Mouse (Mus musculus): Measurements from ENCODE around the gene Cnnm2.

GRCm38 (mm10) chr19:46873924-46874323 lies 112.5 kb downstream of the Cnnm2 start:
- TF ChIP-seq CTCF (IDR thresholded peaks at IDR 0.05; ENCODE audit: borderline replicate concordance, control insufficient read depth, extremely low read depth, insufficient read depth, low read length, poor library complexity) = no peak
- no peak for TF ChIP-seq POLR2A (IDR thresholded peaks at IDR 0.05; ENCODE audit: control insufficient read depth, extremely low read depth, insufficient read depth, low read length, poor library complexity)
